Mouse (Mus musculus): Measurements from ENCODE around the gene Ms4a6b.

DNA sequence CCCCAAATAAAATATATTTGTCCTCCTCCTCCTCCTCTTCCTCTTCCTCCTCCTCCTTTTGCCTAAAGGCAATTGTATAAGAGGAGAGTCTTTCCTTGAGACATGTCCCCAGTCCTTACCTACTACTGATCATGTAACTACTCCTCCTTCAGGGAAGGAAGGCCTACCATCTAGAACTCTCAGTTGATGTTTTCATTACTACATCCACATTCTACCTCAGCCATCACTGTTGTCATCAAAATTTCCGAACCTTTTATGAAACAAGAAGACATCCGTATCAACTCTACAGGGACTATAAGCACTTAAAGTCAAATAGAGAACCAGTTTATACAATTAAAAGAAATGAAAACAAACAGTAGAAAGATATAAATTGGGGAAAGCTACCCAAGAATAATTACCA lies 33.6 kb upstream of the Ms4a6b start:
- TF ChIP-seq POLR2A (IDR thresholded peaks at IDR 0.05; ENCODE audit: insufficient read depth, low read depth, low read length) (no peak), CTCF (IDR thresholded peaks at IDR 0.05; ENCODE audit: insufficient read depth, low read depth, low read length) (no peak)

Data from olfactory bulb, adult 2 months (tissue).